Mouse (Mus musculus) lung, postnatal 10 days (tissue): ENCODE data around the gene Pycr2.

ENCODE experiments used
- DNase-seq: peaks from one replicate; pipeline ENCODE4 v3.0.0; 2021

Pycr2 gene

GRCm38 (mm10) chr1:180942166-180943031 lies 38.3 kb downstream of the Pycr2 start, which contains the start of gene Tmem63a:
Gene Tmem63a (plus strand): TSS chr1:180942344.
- peak; percentile 87 for DNase-seq

GRCm38 (mm10) chr1:180943032-180943644 lies 39.0 kb downstream of the Pycr2 start:
- DNase-seq, result no peak

GRCm38 (mm10) chr1:180943896-180944295 lies 39.8 kb downstream of the Pycr2 start:
- DNase-seq, result no peak

GRCm38 (mm10) chr1:180944553-180944952 lies 40.5 kb downstream of the Pycr2 start:
- peak; percentile 28 for DNase-seq

GRCm38 (mm10) chr1:180945001-180945980 lies 41.2 kb downstream of the Pycr2 start:
- peak; percentile 84 for DNase-seq

- DNase-seq, result no peak
Observed at GRCm38 (mm10) chr1:180946448-180946847, 42.4 kb downstream of the Pycr2 start.

GRCm38 (mm10) chr1:180952085-180952746 lies 48.1 kb downstream of the Pycr2 start:
- DNase-seq, result peak; percentile 33

- DNase-seq, result no peak
Observed at GRCm38 (mm10) chr1:180952808-180953207, 48.7 kb downstream of the Pycr2 start.

- no peak for DNase-seq
Observed at GRCm38 (mm10) chr1:180956401-180956800, 52.3 kb downstream of the Pycr2 start.

- DNase-seq, result peak; percentile 76
Observed at GRCm38 (mm10) chr1:180956973-180957381, 52.9 kb downstream of the Pycr2 start.
